Mouse (Mus musculus) urinary bladder, postnatal 4 days (tissue): Measurements from ENCODE around the gene Hk2.
"Not testable (repeated sequence)": the region's sequence is repeated elsewhere in the genome, so short reads cannot be mapped to it uniquely, and the experiment has no call there.

ENCODE experiments used
- DNase-seq, 2 experiments: peaks; one replicate each; pipeline ENCODE4 v3.0.0; 2021 to 2022; ENCODE audit warnings: low spot score in 2 of 2

The Hk2 gene

GRCm38 (mm10) chr6:82689474-82689873 is 84.8 kb downstream of the Hk2 start:
- DNase-seq, result no peak

- DNase-seq, result not testable (repeated sequence)
Observed at GRCm38 (mm10) chr6:82688586-82688985, 85.7 kb downstream of the Hk2 start.

- no peak for DNase-seq
Observed at GRCm38 (mm10) chr6:82684136-82684535, 90.1 kb downstream of the Hk2 start.

- DNase-seq, result not testable (repeated sequence)
Observed at GRCm38 (mm10) chr6:82679286-82679685, 95.0 kb downstream of the Hk2 start.

- not testable (repeated sequence) for DNase-seq
Observed at GRCm38 (mm10) chr6:82677629-82678028, 96.6 kb downstream of the Hk2 start.
